Mouse (Mus musculus): ENCODE measurements around the gene Pla2g2e. TPM values are rescaled to one million over a fixed set of nuclear protein-coding genes. Genes with fewer than 3 reads are reported as not detected.
A peak's percentile ranks its signal among the peaks of the same experiment; 100 is the strongest.

Gene Pla2g2e
- polyA plus RNA-seq, 2 experiments: not detected

GRCm38 (mm10) chr4:138905624-138906337, 28.0 kb downstream of the Pla2g2e start:
- TF ChIP-seq CTCF (IDR thresholded peaks at IDR 0.05; ENCODE audit: low read depth) (no peak), EP300 (IDR thresholded peaks at IDR 0.05; ENCODE audit: low read depth) (no peak)
- Histone ChIP-seq H3K9me3 (ENCODE audit: control insufficient read depth, low read length) (no peaks in the 10 kb centered on the region), H3K36me3 (replicated peaks; ENCODE audit: control insufficient read depth, insufficient read depth, low read depth) (no peaks in the 10 kb centered on the region), H3K4me1 (replicated peaks; ENCODE audit: control insufficient read depth in 2 of 2, insufficient read depth in 2 of 2, low read length in 1 of 2) (no peaks in the 10 kb centered on the region), H3K4me3 (ENCODE audit: insufficient read depth in 1 of 2, low read depth in 2 of 2, low read length in 2 of 2) (no peak overlapping the region), H3K27me3 (ENCODE audit: control insufficient read depth, insufficient read depth, low read length) (no peaks in the 10 kb centered on the region), H3K9ac (replicated peaks) (no peak overlapping the region), H3K4me2 (ENCODE audit: low read depth) (no peak overlapping the region), H3K27ac (no peak overlapping the region)
- no peak for ATAC-seq (ENCODE audit: insufficient read depth)
- no peak for DNase-seq (ENCODE audit: low read depth in 3 of 3, low spot score in 3 of 3)
- 85% methylated on average over 18 of the region's 18 CpGs for WGBS (ENCODE audit: insufficient replicate concordance)

GRCm38 (mm10) chr4:138913141-138913787, 35.5 kb downstream of the Pla2g2e start:
- under 1% methylated on average over 52 of the region's 52 CpGs for WGBS (ENCODE audit: insufficient replicate concordance)
- TF ChIP-seq EP300 (IDR thresholded peaks at IDR 0.05; ENCODE audit: low read depth) (no peak), CTCF (IDR thresholded peaks at IDR 0.05; ENCODE audit: low read depth) (no peak)
- H3K27me3 ChIP-seq (ENCODE audit: control insufficient read depth, insufficient read depth, low read length): no peaks in the 10 kb centered on the region
- H3K4me2 ChIP-seq (ENCODE audit: low read depth): peak overlapping the region; percentile 89
- peak overlapping the region; percentile 67 to 87 for H3K4me3 ChIP-seq (ENCODE audit: insufficient read depth in 1 of 2, low read depth in 2 of 2, low read length in 2 of 2)
- no peaks in the 10 kb centered on the region for H3K9me3 ChIP-seq (ENCODE audit: control insufficient read depth, low read length)
- ATAC-seq (ENCODE audit: insufficient read depth) (peak; percentile 47; the same call in 1 of the 2 replicates), DNase-seq (ENCODE audit: low read depth in 3 of 3, low spot score in 3 of 3) (no peak)
- peaks cover 0 to 4% of the 10 kb centered on the region in 2 experiments; a peak in 3 of 4 replicates for H3K4me1 ChIP-seq (replicated peaks; ENCODE audit: control insufficient read depth in 2 of 2, insufficient read depth in 2 of 2, low read length in 1 of 2)
- peak overlapping the region; percentile 83 for H3K9ac ChIP-seq (replicated peaks)
- H3K36me3 ChIP-seq (replicated peaks; ENCODE audit: control insufficient read depth, insufficient read depth, low read depth): no peaks in the 10 kb centered on the region
- H3K27ac ChIP-seq: no peak overlapping the region

DNA sequence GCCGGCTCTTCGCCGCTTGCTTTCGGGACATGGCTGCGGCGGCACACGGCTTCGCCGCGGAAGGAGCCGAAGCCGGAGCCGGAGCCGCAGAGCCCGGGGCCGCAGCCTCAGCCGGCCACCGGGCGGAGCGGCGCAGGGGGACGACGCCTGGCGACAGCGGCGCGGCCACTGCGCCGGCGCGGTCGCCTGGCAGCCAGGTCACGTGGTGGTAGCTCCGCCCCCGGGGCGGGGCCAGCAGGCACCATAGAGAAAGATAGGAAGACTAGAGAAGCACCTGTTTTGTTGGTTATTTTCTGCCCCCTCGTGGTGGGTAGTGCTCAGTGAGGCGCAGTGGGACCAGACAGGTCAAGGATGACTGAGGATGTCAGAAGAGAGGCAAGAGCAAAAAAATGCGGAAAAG, 36.1 kb downstream of the Pla2g2e start, which contains the start of gene Otud3:
Gene Otud3, minus strand, starts transcription at position 149 of the 400 bp plus-strand sequence.
- Histone ChIP-seq H3K4me3 (ENCODE audit: insufficient read depth in 1 of 2, low read depth in 2 of 2, low read length in 2 of 2) (peak within 1 kb of the TSS; percentile 67 to 87), H3K27ac (no peak within 1 kb of the TSS), H3K9ac (replicated peaks) (peak within 1 kb of the TSS; percentile 83), H3K4me1 (replicated peaks; ENCODE audit: control insufficient read depth in 2 of 2, insufficient read depth in 2 of 2, low read length in 1 of 2) (peaks cover 0 to 4% of the 10 kb centered on the region in 2 experiments; a peak in 3 of 4 replicates), H3K9me3 (ENCODE audit: control insufficient read depth, low read length) (no peaks in the 10 kb centered on the region), H3K4me2 (ENCODE audit: low read depth) (peak within 1 kb of the TSS; percentile 89), H3K27me3 (ENCODE audit: control insufficient read depth, insufficient read depth, low read length) (no peaks in the 10 kb centered on the region), H3K36me3 (replicated peaks; ENCODE audit: control insufficient read depth, insufficient read depth, low read depth) (no peaks in the 10 kb centered on the region)
- DNase-seq (ENCODE audit: low read depth in 3 of 3, low spot score in 3 of 3) (peak; percentile 82 to 86 (median 84)), ATAC-seq (ENCODE audit: insufficient read depth) (peak; percentile 90)
- WGBS (ENCODE audit: insufficient replicate concordance): under 1% methylated on average over 39 of the region's 39 CpGs
- TF ChIP-seq EP300 (IDR thresholded peaks at IDR 0.05; ENCODE audit: low read depth): no peak
- peak; percentile 80 for TF ChIP-seq CTCF (IDR thresholded peaks at IDR 0.05; ENCODE audit: low read depth)

DNA sequence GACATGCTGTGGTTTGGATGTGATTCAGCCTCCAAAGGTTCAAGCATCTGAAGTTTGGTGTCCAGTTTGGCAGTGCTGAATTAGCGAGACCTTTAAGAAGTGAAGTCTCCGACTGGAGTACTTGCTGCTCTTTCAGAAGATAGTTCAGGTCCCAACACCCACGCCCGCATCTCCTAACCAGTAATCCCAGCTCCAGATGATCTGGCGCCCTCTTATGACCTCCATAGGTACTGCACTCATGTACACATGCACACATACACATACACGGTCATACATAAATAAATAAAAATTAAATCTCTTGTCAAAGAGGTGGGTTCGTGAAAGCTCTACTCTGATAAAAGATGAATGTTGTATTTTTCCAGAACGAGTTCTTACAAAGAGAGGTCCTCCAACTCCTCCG, 39.5 kb downstream of the Pla2g2e start:
- peaks cover 0 to 4% of the 10 kb centered on the region in 2 experiments; a peak in 3 of 4 replicates for H3K4me1 ChIP-seq (replicated peaks; ENCODE audit: control insufficient read depth in 2 of 2, insufficient read depth in 2 of 2, low read length in 1 of 2)
- no peaks in the 10 kb centered on the region for H3K9me3 ChIP-seq (ENCODE audit: control insufficient read depth, low read length)
- TF ChIP-seq EP300 (IDR thresholded peaks at IDR 0.05; ENCODE audit: low read depth): no peak
- TF ChIP-seq CTCF (IDR thresholded peaks at IDR 0.05; ENCODE audit: low read depth): peak; percentile 39
- no peak overlapping the region for H3K9ac ChIP-seq (replicated peaks)
- no peaks in the 10 kb centered on the region for H3K27me3 ChIP-seq (ENCODE audit: control insufficient read depth, insufficient read depth, low read length)
- no peak for ATAC-seq (ENCODE audit: insufficient read depth)
- no peak for DNase-seq (ENCODE audit: low read depth in 3 of 3, low spot score in 3 of 3)
- no peaks in the 10 kb centered on the region for H3K36me3 ChIP-seq (replicated peaks; ENCODE audit: control insufficient read depth, insufficient read depth, low read depth)
- no peak overlapping the region for H3K27ac ChIP-seq
- no peak overlapping the region for H3K4me2 ChIP-seq (ENCODE audit: low read depth)
- no peak overlapping the region for H3K4me3 ChIP-seq (ENCODE audit: insufficient read depth in 1 of 2, low read depth in 2 of 2, low read length in 2 of 2)
- WGBS (ENCODE audit: insufficient replicate concordance): 65% methylated on average over 9 of the region's 9 CpGs

Data from liver, embryonic 14.5 days (tissue).